Mouse (Mus musculus) fibroblast of lung, adult 2 months (primary cell): ENCODE measurements around the gene Meox1.

Experiments
- DNase-seq: peaks from one replicate; pipeline ENCODE4 v3.0.0-alpha.2; 2011; ENCODE audit warnings: low read depth

The Meox1 gene

DNA sequence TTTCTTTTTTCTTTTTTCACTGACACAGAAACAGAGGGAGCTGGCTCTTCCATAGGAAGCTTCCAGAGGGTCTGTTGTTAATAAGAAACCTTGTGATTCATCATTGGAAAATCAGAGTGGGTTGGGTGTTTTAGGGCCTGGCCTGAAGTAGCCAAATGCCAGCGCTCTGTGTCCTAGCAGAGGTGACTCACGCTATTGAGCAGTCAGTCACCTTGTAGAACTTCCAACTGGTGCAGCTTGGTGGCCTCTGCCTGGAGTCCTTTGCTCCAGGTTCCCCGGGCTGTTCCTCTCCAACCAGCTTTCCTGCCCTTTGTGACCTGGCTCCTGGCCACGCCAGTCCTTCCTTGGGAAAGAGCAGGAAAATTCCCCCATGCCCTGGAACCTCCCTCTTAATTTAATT is 44.9 kb downstream of the Meox1 start:
- DNase-seq: peak; percentile 61

- no peak for DNase-seq
These were observed 46.7 kb downstream of the Meox1 start for GRCm38 (mm10) chr11:101847509-101847908.

- DNase-seq: no peak
These were observed 51.4 kb downstream of the Meox1 start for GRCm38 (mm10) chr11:101842773-101843163.

GRCm38 (mm10) chr11:101841998-101842772 is 52.0 kb downstream of the Meox1 start:
- DNase-seq: peak; percentile 60

- DNase-seq: no peak
These were observed 53.8 kb downstream of the Meox1 start for GRCm38 (mm10) chr11:101840405-101840804.

GRCm38 (mm10) chr11:101839426-101839825 is 54.7 kb downstream of the Meox1 start:
- peak; percentile 56 for DNase-seq

DNA sequence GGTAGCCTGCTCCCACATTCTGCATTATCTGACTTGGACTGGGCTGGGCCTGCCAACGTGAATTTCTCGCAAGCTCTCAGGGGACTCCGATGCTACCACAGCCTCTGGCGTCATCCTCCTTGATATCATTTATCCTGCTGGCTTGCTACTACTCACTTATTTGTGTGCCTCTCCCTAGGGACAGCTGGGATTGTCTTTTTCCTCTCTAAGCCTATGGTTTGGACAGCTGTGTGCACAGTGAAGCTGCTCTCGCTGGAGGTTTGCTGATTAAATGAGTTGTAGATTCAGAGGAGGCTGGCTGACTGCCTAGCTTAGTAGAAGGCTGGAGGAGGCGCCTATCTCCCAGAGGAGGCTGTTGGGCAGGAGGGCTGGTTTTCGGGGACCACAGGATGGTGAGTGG is 62.2 kb downstream of the Meox1 start:
- no peak for DNase-seq

GRCm38 (mm10) chr11:101830616-101831015 is 63.6 kb downstream of the Meox1 start:
- DNase-seq: no peak

- DNase-seq: peak; percentile 75
These were observed 64.1 kb downstream of the Meox1 start for GRCm38 (mm10) chr11:101830112-101830511.

- DNase-seq: no peak
These were observed 65.5 kb downstream of the Meox1 start for GRCm38 (mm10) chr11:101828718-101829117.
